Mouse (Mus musculus): ENCODE measurements around the gene Epb41l2. TPM values are rescaled to one million over a fixed set of nuclear protein-coding genes. Genes with fewer than 3 reads are reported as not detected.

Gene Epb41l2
- total and polyA plus RNA-seq, 2 experiments = 6.8 to 17.4 TPM

DNA sequence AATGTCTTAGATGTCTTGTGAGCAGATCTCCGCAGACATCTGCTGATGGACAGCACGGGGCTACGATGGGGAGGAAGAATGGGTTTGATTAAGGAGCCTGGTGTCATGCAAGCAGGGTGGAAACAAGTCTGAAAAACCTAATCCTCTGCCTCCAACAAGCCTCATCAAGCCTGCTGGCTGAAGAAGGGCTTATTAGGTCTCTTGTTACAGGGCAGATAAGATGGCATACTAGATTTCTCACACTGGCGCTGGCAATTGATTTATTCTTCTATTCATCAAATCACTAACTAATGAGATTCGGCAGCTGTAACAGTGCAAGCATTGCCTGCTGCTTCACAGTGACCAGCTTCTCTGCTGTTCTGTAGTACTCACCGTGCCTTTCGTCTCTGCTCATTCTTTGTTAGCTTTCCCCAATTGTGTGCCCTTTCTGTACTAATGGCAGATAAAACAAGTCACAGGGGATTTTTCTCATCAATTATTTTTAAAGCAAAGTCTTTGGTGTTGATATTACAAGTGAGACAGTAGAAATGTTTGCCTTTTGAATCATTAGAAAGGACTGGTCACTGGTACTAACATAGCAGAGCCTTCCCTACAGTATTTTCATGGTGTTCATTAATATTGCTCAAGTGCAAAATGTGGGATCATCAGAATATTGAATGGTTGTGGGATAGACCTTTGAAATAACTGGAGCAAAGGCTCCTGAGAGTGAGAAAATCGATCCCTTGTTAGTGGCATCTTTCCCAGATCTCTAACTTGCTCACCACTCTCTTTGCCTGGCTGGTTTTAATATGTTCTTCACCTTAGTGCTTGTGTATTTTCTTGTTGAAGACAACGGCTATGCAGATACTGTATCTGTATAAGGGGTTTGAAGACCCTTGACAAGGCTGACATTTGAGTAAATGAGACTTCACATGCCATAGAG lies 212.0 kb downstream of the Epb41l2 start:
- no peaks in the 10 kb centered on the region for H3K36me3 ChIP-seq (ENCODE audit: control insufficient read depth, insufficient read depth, low read length)
- peaks cover 4% of the 10 kb centered on the region for H3K4me1 ChIP-seq (ENCODE audit: control insufficient read depth, insufficient read depth, low read length)
- no peaks in the 10 kb centered on the region for H3K79me2 ChIP-seq (ENCODE audit: control insufficient read depth, insufficient read depth, low read length)
- H3K27me3 ChIP-seq (ENCODE audit: control insufficient read depth, insufficient read depth, low read length) = no peaks in the 10 kb centered on the region
- no peak overlapping the region for H3K9ac ChIP-seq (ENCODE audit: low read depth, low read length)
- DNase-seq (ENCODE audit: extremely low read depth, low read depth, low spot score) = peak; percentile 91
- no peak overlapping the region for H3K4me3 ChIP-seq (ENCODE audit: insufficient read depth, low read depth, low read length)
- WGBS = 51% methylated on average over 9 of the region's 9 CpGs
- peak overlapping the region; percentile 69 for H3K27ac ChIP-seq (replicated peaks; ENCODE audit: insufficient read depth, low read depth, low read length)
- no peak for TF ChIP-seq POLR2A (IDR thresholded peaks at IDR 0.05; ENCODE audit: extremely low read depth, insufficient read depth, low read length)
- TF ChIP-seq CTCF (IDR thresholded peaks at IDR 0.05; ENCODE audit: low read depth, low read length) = no peak

Other genes with a start within 250 kb of the Epb41l2 start
- 9.5 and 11.8 TPM in 2 replicates for gene Akap7, start 51.9 kb upstream of the Epb41l2 start, total RNA-seq (2014; rRNA removed)
- 1.8 and 2.1 TPM in 2 replicates for gene Akap7, start 51.9 kb upstream of the Epb41l2 start, polyA plus RNA-seq (2012; rRNA removed)
- 79.3 and 89.4 TPM in 2 replicates for gene Smlr1, start 176.5 kb downstream of the Epb41l2 start, total RNA-seq (2014; rRNA removed)
- gene Smlr1, start 176.5 kb downstream of the Epb41l2 start, polyA plus RNA-seq (2012; rRNA removed) = 64.7 and 68.6 TPM in 2 replicates